Mouse (Mus musculus) layer of hippocampus, postnatal 14 days (tissue): ENCODE measurements around the gene Cry1. TPM values are rescaled to one million over a fixed set of nuclear protein-coding genes. Genes with fewer than 3 reads are reported as not detected.

Experiments used
- DNase-seq, 2 experiments: peaks; one replicate each; pipeline ENCODE4 v3.0.0; 2021 to 2022; ENCODE audit warnings: low spot score in 2 of 2, mixed read lengths in 1 of 2
- long read RNA-seq, 2 experiments: library from polyadenylated mRNA; stranded (forward); transcript quantifications; one replicate each; pipeline ENCODE4 v2.0.0; 2021
- total RNA-seq, 2 experiments: library from RNA; stranded (reverse); gene quantifications; 2 replicates each; pipeline ENCODE4 v1.2.3; 2021

Cry1 gene
- total RNA-seq = 10 to 100 TPM; 11.9 to 12.1 TPM
- long read RNA-seq, experiment 1, transcript Cry1-201 (13 exons, 3,026 nt) = major isoform, 24 of 25 reads
- long read RNA-seq, experiment 1, partial matches to known transcripts = 1 of 25 reads
- long read RNA-seq, experiment 1, other reads (novel, unspliced or antisense) = 0 of 25 reads
- long read RNA-seq, experiment 2, transcript Cry1-201 (13 exons, 3,026 nt) = major isoform, 29 of 31 reads
- long read RNA-seq, experiment 2, partial matches to known transcripts = 2 of 31 reads
- long read RNA-seq, experiment 2, other reads (novel, unspliced or antisense) = 0 of 31 reads

DNA sequence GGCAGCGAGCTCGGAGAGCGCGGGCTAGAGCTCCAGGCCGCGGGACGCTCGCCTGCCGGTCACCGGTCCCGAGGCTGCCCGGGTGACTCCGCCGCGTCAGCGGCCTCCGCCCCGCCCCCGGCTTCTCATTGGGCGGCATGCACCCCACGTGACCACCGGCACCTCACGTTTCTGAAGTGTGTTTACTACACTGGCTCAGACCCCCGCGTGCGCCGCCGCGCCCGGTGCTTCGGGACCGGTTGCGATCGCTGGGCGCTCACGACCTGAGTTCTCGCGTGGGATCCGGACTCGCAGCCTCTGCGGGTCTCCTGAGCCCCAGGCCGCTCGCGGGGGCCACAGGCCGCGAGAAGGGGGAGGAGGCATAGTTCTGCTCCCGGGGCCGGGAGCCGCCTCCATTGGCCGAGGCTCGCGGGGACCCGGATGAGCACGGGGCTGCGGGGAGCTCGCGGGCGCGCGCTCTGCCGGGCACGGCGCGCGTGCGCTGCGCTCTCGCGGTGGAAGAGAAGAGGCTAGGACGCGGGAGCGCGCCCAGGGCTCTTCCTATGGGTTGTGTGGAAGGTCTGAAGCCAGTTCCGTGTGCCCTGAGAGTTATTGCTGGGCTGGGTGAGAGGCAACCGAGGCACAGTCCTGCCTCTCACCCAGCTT lies at the start of gene Cry1:
Gene Cry1, minus strand, starts transcription at position 101 of the 645 bp plus-strand sequence.
- DNase-seq = peak; percentile 98 to 99

DNA sequence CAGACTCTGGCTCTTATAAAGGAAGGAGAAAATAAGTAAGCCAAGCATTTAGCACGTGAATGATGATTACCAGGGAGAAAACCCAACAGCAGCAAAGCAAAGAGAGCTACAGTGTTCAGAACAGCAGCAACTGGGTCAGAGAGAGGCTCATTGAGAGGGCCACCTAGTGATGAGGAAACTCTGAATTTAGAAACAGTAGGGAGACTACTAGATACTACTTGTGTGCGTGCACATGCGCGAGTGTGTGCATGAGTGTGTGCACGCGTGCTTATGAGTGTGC lies 36.8 kb upstream of the Cry1 start:
- DNase-seq = peak in 1 of 2 experiments; percentile 20

GRCm38 (mm10) chr10:85220918-85221770 lies 36.3 kb upstream of the Cry1 start:
- peak; percentile 85 to 90 for DNase-seq

- DNase-seq = peak; percentile 8 to 28
Observed at GRCm38 (mm10) chr10:85214847-85215246, 30.0 kb upstream of the Cry1 start.

GRCm38 (mm10) chr10:85211673-85212072 lies 26.8 kb upstream of the Cry1 start:
- no peak for DNase-seq

DNA sequence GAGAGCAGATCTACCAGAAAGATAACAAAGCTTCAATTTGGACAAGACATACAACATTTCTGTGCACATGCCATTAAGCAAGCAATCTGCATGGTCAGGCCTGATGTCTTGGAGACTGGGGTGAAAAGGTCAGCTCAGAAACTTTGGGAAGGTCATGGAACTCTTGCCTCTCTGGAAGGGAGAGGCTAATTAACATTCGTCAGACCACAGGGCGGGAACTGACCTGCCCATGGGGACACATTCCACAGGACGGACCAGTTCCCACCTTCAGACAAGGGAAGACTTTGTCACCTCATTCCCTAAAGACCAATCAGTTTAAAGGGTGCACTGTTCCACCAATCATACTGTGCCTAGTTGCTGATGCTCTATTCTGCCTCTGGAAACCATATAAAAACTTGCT lies 25.3 kb upstream of the Cry1 start:
- no peak for DNase-seq

GRCm38 (mm10) chr10:85209119-85209605 lies 24.3 kb upstream of the Cry1 start:
- no peak for DNase-seq

GRCm38 (mm10) chr10:85205316-85205715 lies 20.5 kb upstream of the Cry1 start:
- no peak for DNase-seq

- peak in 1 of 2 experiments; percentile 24 for DNase-seq
Observed at GRCm38 (mm10) chr10:85204255-85204855, 19.5 kb upstream of the Cry1 start.

GRCm38 (mm10) chr10:85194528-85194927 lies 9.7 kb upstream of the Cry1 start:
- DNase-seq = no peak

- DNase-seq = no peak
Observed at GRCm38 (mm10) chr10:85193321-85193720, 8.5 kb upstream of the Cry1 start.

DNA sequence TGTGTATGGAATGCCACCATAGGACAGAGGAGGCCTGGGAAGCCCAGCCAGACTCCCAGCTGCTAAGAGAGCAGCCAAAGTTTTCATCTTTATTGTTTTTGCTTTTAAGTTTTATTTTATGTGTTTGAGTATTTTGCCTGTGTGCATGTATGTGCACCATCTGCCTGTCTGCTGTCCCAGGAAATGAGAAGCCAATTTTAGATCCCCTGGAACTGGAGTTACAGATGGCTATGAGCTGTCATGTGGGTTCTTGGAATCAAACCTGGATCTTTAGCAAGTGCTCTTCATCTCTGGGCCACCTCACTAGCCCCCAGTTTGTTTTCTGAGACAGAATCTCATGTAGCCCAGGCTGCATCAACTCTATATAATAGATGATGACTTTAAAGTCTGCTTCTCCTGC lies 5.8 kb upstream of the Cry1 start:
- peak in 1 of 2 experiments; percentile 44 for DNase-seq

GRCm38 (mm10) chr10:85189966-85190365 lies 5.1 kb upstream of the Cry1 start:
- no peak for DNase-seq

- DNase-seq = no peak
Observed at GRCm38 (mm10) chr10:85186499-85186794, 1.6 kb upstream of the Cry1 start.

GRCm38 (mm10) chr10:85185639-85186498 lies 1.0 kb upstream of the Cry1 start:
- DNase-seq = peak in 1 of 2 experiments; percentile 12

GRCm38 (mm10) chr10:85184201-85184963 lies 482 bp downstream of the Cry1 start:
- DNase-seq = peak; percentile 28 to 41

DNA sequence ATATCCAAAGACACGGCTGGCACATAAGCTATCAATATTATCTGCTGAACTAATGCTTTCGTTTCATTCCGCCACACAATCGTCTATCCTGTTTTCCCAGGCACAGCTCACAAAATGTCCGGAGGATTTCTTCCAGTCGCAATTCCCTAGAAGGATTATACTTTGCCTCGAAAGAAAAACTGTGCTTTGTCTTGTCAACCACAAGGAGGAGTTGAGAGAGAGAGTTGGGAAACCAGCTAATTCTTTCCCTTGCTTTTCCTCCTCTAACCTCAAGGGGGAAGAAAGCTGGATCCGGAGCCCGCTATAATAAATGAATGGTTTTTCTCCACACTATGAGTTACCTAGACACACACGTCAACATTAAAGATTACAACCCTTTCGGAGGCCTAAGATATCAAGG lies 1.2 kb downstream of the Cry1 start:
- peak; percentile 48 to 58 for DNase-seq

GRCm38 (mm10) chr10:85182766-85183165 lies 2.1 kb downstream of the Cry1 start:
- DNase-seq = no peak

- DNase-seq = no peak
Observed at GRCm38 (mm10) chr10:85176640-85177039, 8.2 kb downstream of the Cry1 start.

- DNase-seq = no peak
Observed at GRCm38 (mm10) chr10:85165306-85165705, 19.6 kb downstream of the Cry1 start.
